Mouse (Mus musculus) cerebral cortex, adult 2 months (tissue): ENCODE measurements around the gene Psmd13.

Experiments
- WGBS: fragments of 180-500 bp; shearing (Covaris S2); methylation state at CpG from one replicate; pipeline ENCODE4 v1.1.7; 2018; 5-methylcytosine and 5-hydroxymethylcytosine counted together

Psmd13 gene

GRCm38 (mm10) chr7:140881696-140882468, at the start of gene Psmd13, which contains the start of gene Sirt3:
TSS of gene Psmd13 (plus strand) at chr7:140881968.
TSS of gene Sirt3 (minus strand) at chr7:140882309.
- under 1% methylated on average over 59 of the region's 59 CpGs for WGBS

- 91% methylated on average over 4 of the region's 4 CpGs for WGBS
These were observed 48.4 kb upstream of the Psmd13 start for GRCm38 (mm10) chr7:140833341-140833740.

- 57% methylated on average over 20 of the region's 20 CpGs for WGBS
These were observed 46.6 kb upstream of the Psmd13 start, which contains the start of gene Urah for GRCm38 (mm10) chr7:140834968-140835757. TSS of gene Urah (plus strand) at chr7:140835018.

GRCm38 (mm10) chr7:140835758-140836087, 46.0 kb upstream of the Psmd13 start:
- WGBS = 87% methylated on average over 2 of the region's 2 CpGs

- WGBS = 58% methylated on average over 9 of the region's 9 CpGs
These were observed 45.3 kb upstream of the Psmd13 start for GRCm38 (mm10) chr7:140836243-140837115.

DNA sequence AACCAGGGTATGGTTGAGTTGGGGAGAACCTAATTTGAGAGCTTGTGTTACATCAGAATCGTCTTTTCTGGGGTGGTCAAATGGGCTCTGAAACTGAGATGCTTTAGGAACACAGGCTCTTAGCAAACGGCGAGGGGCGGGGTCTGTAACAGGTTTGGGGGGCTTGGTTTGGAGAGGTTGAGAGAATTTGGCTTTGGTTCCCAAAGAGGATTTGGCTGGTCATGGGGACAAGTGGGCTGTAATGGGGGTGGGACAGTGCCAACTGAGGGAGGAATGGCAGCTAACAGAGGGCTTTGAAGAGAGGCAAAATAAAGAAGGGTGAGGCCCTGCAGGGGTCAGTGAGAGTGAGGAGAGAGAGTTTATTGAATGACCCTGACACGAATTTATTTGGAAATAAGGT, 42.2 kb upstream of the Psmd13 start:
- WGBS = 71% methylated on average over 5 of the region's 5 CpGs

DNA sequence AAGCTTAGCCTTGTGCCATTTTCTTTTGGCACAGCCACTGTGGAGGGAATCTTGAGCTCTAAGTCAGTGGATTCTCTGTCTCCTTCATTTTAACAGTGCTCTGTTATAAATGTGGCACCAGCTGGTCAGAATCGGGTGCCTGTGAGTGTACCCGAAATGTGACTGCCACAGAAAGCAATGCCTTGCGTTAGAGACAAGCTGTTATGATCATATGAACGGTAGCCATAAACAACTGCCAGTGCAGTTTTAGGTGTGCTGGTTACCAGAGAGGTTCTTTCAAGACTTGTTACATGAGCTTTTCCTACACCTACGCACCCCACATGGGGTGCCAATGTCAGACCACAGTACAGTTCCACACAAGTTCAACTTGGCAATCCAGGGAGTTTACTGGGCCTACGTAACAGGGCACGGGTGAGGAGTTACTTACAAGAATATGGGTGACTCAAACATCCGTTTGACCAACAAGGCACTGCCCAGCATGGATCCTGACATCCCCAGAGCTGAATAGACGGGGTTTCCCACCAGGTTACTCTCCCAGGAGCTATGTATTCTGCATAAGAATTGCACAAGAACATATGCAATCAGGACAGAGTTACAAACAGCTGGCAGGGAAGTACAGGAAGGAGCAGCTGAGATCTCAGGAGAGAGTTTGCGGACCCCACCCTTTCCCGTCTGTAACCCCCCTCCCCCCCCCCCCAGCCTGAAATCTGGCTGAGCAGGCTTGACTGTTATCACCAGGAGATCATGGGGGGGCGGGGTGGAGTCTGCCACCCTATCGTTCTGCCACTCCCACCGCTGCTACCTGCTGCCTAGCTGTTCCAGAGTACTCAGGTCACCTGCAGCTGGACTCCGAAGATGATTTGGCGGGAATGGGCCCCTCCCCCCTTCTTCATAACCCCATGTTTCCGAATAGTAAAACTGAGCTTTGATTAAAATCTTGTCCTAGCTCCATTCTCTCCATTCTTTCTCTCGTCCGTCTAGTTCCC, 40.7 kb upstream of the Psmd13 start:
- WGBS = 37% methylated on average over 19 of the region's 19 CpGs

DNA sequence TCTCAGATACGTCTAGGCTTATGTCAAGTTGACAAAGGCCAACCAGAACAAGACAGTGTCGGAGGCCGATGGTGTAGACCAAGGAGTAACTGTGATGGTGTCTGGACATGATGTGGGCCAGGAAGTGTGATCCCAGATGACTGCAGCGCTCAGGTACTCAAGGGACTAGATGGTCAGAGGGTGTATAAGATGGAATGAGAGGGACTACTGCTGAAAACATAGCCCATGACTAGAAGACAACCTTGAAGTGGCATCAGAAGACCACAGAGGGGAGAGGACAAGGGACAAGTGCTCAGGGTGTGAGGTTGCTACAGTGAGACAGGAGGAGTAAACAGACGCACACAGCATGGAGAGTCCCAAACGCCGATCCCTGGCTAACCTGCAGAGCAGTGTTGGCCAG, 38.0 kb upstream of the Psmd13 start:
- WGBS = 83% methylated on average over 7 of the region's 7 CpGs

DNA sequence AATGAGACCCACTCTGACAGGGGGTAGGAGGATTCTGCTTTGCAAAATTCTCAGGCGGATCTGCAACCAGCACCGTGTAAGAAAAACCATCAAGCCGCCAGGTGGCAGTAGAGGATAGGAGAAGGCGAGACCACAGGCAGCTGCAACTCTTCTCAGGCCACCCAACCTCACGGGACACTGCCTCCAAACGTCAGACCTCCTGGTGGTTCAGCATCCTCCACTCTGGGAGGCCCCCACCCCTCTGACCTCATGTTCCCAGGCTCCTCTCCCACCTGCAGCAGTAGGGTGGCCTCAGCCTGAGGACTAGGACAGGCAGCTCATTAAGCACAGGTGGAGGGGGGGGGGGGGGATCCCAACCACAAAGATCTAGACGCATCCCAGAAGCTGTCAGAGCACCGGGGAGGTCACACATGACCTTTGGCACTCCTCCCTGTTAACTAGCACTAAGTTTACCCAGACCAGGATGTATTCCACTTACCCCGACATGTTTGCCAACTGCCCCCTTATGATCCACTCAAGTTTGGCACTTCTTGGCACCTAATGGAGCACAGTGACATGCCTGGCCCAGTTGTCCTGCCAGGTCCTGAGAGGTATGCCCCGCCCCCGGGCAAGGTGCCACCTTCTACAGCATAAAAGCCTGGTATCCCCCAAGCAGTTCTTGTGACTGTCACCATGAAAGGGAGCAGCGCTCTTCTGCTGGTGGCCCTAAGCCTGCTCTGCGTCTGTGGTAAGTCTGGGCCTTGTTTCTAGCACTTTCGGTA, 36.7 kb upstream of the Psmd13 start, which contains the start of gene Scgb1c1:
TSS of gene Scgb1c1 (plus strand) at position 643 of the 761 bp plus-strand sequence.
- 23% methylated on average over 14 of the region's 14 CpGs for WGBS

- 73% methylated on average over 4 of the region's 4 CpGs for WGBS
These were observed 36.1 kb upstream of the Psmd13 start for GRCm38 (mm10) chr7:140845683-140846082.

DNA sequence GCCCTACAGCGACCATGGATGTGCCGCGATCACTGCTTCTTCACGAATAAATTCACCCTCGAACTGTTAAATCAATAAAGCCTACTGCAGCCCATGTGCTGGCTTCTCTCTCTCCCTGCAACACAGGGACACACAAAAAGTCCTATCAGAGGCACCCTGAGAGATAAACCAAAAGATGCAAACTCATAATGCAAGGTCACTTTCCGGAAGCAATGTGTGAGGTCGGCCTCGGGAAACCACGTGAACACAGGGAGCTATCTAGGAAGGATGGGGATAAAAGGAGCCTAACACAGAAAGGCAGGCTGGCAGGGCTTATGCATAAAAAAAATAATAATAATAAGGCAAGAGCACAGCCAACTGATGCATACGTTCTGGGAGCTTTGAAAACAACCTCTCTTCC, 35.1 kb upstream of the Psmd13 start:
- WGBS = 86% methylated on average over 10 of the region's 10 CpGs

GRCm38 (mm10) chr7:140847755-140848580, 33.8 kb upstream of the Psmd13 start, which contains the start of gene Odf3:
TSS of gene Odf3 (plus strand) at chr7:140847805.
- WGBS = 58% methylated on average over 11 of the region's 11 CpGs

DNA sequence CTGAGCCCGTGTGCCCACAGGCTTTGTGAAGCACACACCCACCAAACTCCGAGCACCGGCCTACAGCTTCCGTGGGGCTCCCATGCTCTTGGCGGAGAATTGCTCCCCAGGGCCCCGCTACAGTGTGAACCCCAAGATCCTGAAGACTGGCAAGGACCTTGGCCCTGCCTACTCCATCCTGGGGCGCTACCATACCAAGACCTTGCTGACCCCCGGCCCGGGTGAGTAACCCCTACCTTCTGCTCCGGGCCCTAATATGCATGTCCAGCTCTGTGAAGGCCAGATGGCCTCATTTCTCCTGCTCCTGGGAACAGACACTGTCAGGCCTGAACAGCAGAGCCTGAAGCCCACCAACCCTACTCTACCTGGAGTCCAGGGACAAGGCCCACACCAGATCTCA, 33.2 kb upstream of the Psmd13 start:
- WGBS = 93% methylated on average over 10 of the region's 10 CpGs

DNA sequence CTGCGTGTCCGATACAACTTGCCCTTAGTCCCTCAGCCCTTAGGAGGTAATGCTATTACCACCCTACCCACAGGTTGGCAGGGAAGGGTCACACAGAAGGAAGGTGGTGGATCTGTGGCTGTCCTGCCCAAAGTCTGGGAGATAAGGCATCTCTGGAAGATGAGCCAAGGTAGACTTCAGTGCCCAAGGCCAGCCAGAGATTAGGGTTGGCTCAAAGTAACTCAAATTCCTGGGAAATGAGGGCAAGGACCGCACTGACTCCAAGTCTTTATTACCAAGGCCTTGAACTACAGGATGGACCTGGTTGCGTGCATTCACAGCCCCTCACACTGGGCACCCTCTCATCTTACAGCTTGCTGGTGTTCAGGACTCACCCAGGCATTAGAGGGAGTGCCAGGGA, 29.9 kb upstream of the Psmd13 start:
- 97% methylated on average over 4 of the region's 4 CpGs for WGBS

GRCm38 (mm10) chr7:140853386-140853785, 28.4 kb upstream of the Psmd13 start:
- WGBS = 87% methylated on average over 9 of the region's 9 CpGs

GRCm38 (mm10) chr7:140854483-140854882, 27.3 kb upstream of the Psmd13 start:
- WGBS = 90% methylated on average over 18 of the region's 18 CpGs

GRCm38 (mm10) chr7:140855181-140855580, 26.6 kb upstream of the Psmd13 start:
- WGBS = 46% methylated on average over 9 of the region's 9 CpGs

DNA sequence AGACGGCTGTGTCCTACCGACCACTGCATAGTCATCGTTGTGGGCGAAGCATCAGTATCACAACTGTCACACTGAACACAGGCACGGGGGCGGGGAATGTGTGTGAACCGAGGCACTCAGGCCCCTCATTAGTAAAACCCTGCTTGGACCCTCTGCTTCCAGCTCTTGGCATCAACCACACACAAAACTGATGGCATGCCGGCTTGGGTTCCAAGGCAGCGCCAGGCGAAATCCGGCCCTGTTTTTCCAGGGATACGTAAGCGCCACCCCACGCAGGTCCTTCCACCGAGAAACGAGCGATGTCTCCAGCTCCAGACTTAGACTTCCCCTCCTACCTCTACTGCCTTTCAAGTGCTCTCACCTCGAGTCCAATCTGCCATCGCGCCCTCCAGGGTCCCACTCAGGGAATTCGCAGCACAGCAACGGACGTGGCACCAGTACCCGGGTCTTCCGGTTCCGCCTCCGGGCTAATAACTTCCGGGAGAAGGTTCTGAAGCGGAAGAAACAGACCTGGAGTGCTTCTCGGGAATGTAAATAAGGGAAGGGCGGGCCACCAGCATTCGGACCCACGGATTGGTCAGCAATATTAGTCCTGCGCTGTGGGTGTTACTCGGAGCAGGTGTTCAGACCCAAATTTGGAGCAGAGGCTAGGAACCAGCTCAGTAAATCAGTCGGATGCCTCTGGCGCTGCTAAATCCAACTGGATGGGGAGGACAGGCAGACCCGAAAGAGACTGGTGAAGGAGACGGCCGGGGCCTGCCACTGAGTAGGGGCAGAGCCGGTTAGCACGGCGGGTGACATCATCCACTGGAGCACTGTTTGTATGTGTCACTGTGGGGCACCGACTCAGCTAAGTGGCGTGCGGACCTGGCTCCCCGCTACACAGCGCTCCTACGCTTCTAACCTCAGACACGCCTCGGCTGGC, 25.6 kb upstream of the Psmd13 start, which contains the start of gene Gm45785:
TSS of gene Gm45785 (minus strand) at position 472 of the 925 bp plus-strand sequence.
- under 1% methylated on average over 51 of the region's 51 CpGs for WGBS
